ENCODE assay signal across 10 mouse cellular contexts in the genomic region with DNA sequence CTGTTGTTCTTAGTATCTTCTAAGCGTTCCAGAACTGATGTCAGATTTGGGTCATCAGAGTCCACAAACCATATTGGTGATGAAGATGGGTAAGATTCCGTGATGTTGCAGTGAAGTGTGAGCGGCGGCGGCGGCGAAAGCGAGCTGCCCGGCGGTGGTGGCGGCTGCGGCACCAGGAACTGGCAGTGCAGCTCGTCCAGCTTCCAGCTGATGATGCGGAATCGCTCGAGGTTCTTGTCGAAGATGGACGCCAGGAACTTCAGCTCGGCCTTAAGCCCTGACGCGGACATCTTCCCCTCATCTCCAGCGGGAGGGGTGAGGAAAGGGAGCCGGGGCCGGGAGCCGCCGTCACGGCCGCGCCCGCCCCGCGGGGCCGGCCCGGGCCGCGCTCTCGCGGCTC. TPM values are rescaled to one million over a fixed set of nuclear protein-coding genes. Genes with fewer than 3 reads are reported as not detected.
DNase-seq lines count a peak whose midpoint lies in the region; ATAC-seq and TF ChIP-seq lines count a peak whose summit lies in the region.
"Not testable (repeated sequence)": the region's sequence is repeated elsewhere in the genome, so short reads cannot be mapped to it uniquely, and the experiment has no call there.
"Had no signal": no experiment of that assay in that cellular context is flagged by ENCODE, and none has a peak within 500 bp of the region (broad histone marks: within the 10 kb centered on the region; RNA-seq: fewer than 3 reads in every experiment).

No protein-coding gene starts in this region.

- WGBS in embryonic facial prominence, embryonic 13.5 days, result under 1% methylated on average over 38 of the region's 38 CpGs
- under 1% methylated on average over 38 of the region's 38 CpGs for WGBS in hindbrain, embryonic 12.5 days
- 0% methylated on average over 38 of the region's 38 CpGs for WGBS in kidney, embryonic 15.5 days
- under 1% methylated on average over 33 of the region's 38 CpGs for WGBS in liver, postnatal 0 days (ENCODE audit: insufficient replicate concordance)
- WGBS in stomach, postnatal 0 days, result 2% methylated on average over 38 of the region's 38 CpGs

- peaks cover 27% of the 10 kb centered on the region for H3K4me1 ChIP-seq in embryonic facial prominence, embryonic 13.5 days
- peaks cover 22% of the 10 kb centered on the region for H3K4me1 ChIP-seq in hindbrain, embryonic 12.5 days
- H3K4me1 ChIP-seq in kidney, embryonic 15.5 days, result peaks cover 43% of the 10 kb centered on the region
- peaks cover 14% of the 10 kb centered on the region; the same call in 1 of the 2 replicates for H3K4me1 ChIP-seq in liver, postnatal 0 days (ENCODE audit: insufficient read depth)
- not testable (repeated sequence) for H3K4me1 ChIP-seq in stomach, postnatal 0 days (replicated peaks; ENCODE audit: control insufficient read depth, insufficient read depth)

- peak overlapping the region; percentile 56 for H3K4me2 ChIP-seq in embryonic facial prominence, embryonic 13.5 days
- H3K4me2 ChIP-seq in hindbrain, embryonic 12.5 days (replicated peaks), result peak overlapping the region; percentile 57
- peak overlapping the region; percentile 67 for H3K4me2 ChIP-seq in kidney, embryonic 15.5 days
- H3K4me2 ChIP-seq in liver, postnatal 0 days (ENCODE audit: low read depth, low read length), result not testable (repeated sequence)
- H3K4me2 ChIP-seq in stomach, postnatal 0 days (replicated peaks; ENCODE audit: low read depth), result peak overlapping the region; percentile 40; the same call in 1 of the 2 replicates

- not testable (repeated sequence) for TF ChIP-seq EP300 in liver, postnatal 0 days (IDR thresholded peaks at IDR 0.05; ENCODE audit: low read depth); stomach, postnatal 0 days (optimal IDR thresholded peaks at IDR 0.05)

- H3K27ac ChIP-seq in embryonic facial prominence, embryonic 13.5 days; hindbrain, embryonic 12.5 days; kidney, embryonic 15.5 days; liver, postnatal 0 days (ENCODE audit: low read depth); stomach, postnatal 0 days (replicated peaks): not testable (repeated sequence)

- H3K36me3 ChIP-seq in embryonic facial prominence, embryonic 13.5 days; hindbrain, embryonic 12.5 days; kidney, embryonic 15.5 days; liver, postnatal 0 days (replicated peaks; ENCODE audit: insufficient read depth, low read length); stomach, postnatal 0 days (ENCODE audit: control insufficient read depth, insufficient read depth, low read length): not testable (repeated sequence)

- H3K9ac ChIP-seq in embryonic facial prominence, embryonic 13.5 days, result 0 out of 2 replicates have a peak overlapping the region, but pooled peaks have one; percentile 36
- not testable (repeated sequence) for H3K9ac ChIP-seq in hindbrain, embryonic 12.5 days; kidney, embryonic 15.5 days; liver, postnatal 0 days (replicated peaks); stomach, postnatal 0 days (ENCODE audit: low read length)

- DNase-seq in Muller cell, postnatal 12 days (ENCODE audit: inconsistent ontology term), result peak; percentile 34
- DNase-seq in heart, adult 11 months, result peak; percentile 61
- DNase-seq in liver, postnatal 0 days, result peak; percentile 22
- peak; percentile 65 for DNase-seq in neural tube, embryonic 10.5 days (ENCODE audit: extremely low spot score, low spot score)
- DNase-seq in stomach, postnatal 0 days (ENCODE audit: low spot score), result not testable (repeated sequence)

- peaks cover 86% of the 10 kb centered on the region for H3K27me3 ChIP-seq in embryonic facial prominence, embryonic 13.5 days
- H3K27me3 ChIP-seq in hindbrain, embryonic 12.5 days, result peaks cover 76% of the 10 kb centered on the region
- peaks cover 91% of the 10 kb centered on the region for H3K27me3 ChIP-seq in kidney, embryonic 15.5 days
- peaks cover 82% of the 10 kb centered on the region for H3K27me3 ChIP-seq in liver, postnatal 0 days (ENCODE audit: insufficient read depth, low read length)
- peaks cover 19% of the 10 kb centered on the region; the same call in 1 of the 2 replicates for H3K27me3 ChIP-seq in stomach, postnatal 0 days (ENCODE audit: control insufficient read depth, insufficient read depth, low read length)

- not testable (repeated sequence) for H3K9me3 ChIP-seq in embryonic facial prominence, embryonic 13.5 days; hindbrain, embryonic 12.5 days (replicated peaks); kidney, embryonic 15.5 days (replicated peaks); liver, postnatal 0 days (ENCODE audit: low read length); stomach, postnatal 0 days (ENCODE audit: control insufficient read depth, low read length)

- H3K4me3 ChIP-seq in embryonic facial prominence, embryonic 13.5 days, result peak overlapping the region; percentile 31
- H3K4me3 ChIP-seq in hindbrain, embryonic 12.5 days, result peak overlapping the region; percentile 32
- H3K4me3 ChIP-seq in kidney, embryonic 15.5 days (replicated peaks), result peak overlapping the region; percentile 41
- not testable (repeated sequence) for H3K4me3 ChIP-seq in liver, postnatal 0 days (ENCODE audit: low read depth, low read length)
- peak overlapping the region; percentile 28 for H3K4me3 ChIP-seq in stomach, postnatal 0 days (ENCODE audit: low read depth, low read length)

- ATAC-seq in embryonic facial prominence, embryonic 13.5 days (ENCODE audit: insufficient number of reproducible peaks, insufficient read depth, low FRiP score, low TSS enrichment, low read depth); hindbrain, embryonic 12.5 days (ENCODE audit: low FRiP score); kidney, embryonic 15.5 days (replicated peaks; ENCODE audit: low FRiP score); liver, postnatal 0 days; stomach, postnatal 0 days (ENCODE audit: low FRiP score, low TSS enrichment): not testable (repeated sequence)

- TF ChIP-seq CTCF in liver, postnatal 0 days (IDR thresholded peaks at IDR 0.05; ENCODE audit: low read depth); stomach, postnatal 0 days (IDR thresholded peaks at IDR 0.05; ENCODE audit: low read depth): not testable (repeated sequence)

RNA-seq across cellular contexts. Expression of a gene that starts 4.2 kb away (rescaled TPM):
- polyA plus RNA-seq in embryonic facial prominence, embryonic 13.5 days (2015; fragmentation: Nextera tagmentation; extraction: Ambion mirVana), result 5.8 and 6.6 TPM in 2 replicates
- polyA plus RNA-seq in hindbrain, embryonic 12.5 days (2016; fragmentation: Nextera tagmentation; extraction: Ambion mirVana), result 6.1 and 6.8 TPM in 2 replicates
- polyA plus RNA-seq in kidney, embryonic 15.5 days (2015; fragmentation: Nextera tagmentation; extraction: Ambion mirVana), result 11.7 and 12.7 TPM in 2 replicates
- 2.1 and 2.8 TPM in 2 replicates for polyA plus RNA-seq in liver, postnatal 0 days (2015; fragmentation: Nextera tagmentation; extraction: Ambion mirVana)
- 5.3 and 6.0 TPM in 2 replicates for polyA plus RNA-seq in stomach, postnatal 0 days (2015; fragmentation: Nextera tagmentation; extraction: Ambion mirVana)
- polyA plus RNA-seq: activated CD4-positive, CD25-positive, alpha-beta regulatory T cell, adult 4 months had no signal

RNA-seq across cellular contexts. Expression of a gene that starts 4.3 kb away (rescaled TPM):
- polyA plus RNA-seq in embryonic facial prominence, embryonic 13.5 days (2015; fragmentation: Nextera tagmentation; extraction: Ambion mirVana), result 0.37 and 1.3 TPM in 2 replicates
- 0.85 and 1.2 TPM in 2 replicates for polyA plus RNA-seq in hindbrain, embryonic 12.5 days (2016; fragmentation: Nextera tagmentation; extraction: Ambion mirVana)
- polyA plus RNA-seq in kidney, embryonic 15.5 days (2015; fragmentation: Nextera tagmentation; extraction: Ambion mirVana), result 1.1 and 1.2 TPM in 2 replicates
- polyA plus RNA-seq in liver, postnatal 0 days (2015; fragmentation: Nextera tagmentation; extraction: Ambion mirVana), result not detected in 2 replicates
- 0.36 and 0.51 TPM in 2 replicates for polyA plus RNA-seq in stomach, postnatal 0 days (2015; fragmentation: Nextera tagmentation; extraction: Ambion mirVana)
- polyA plus RNA-seq: thymus, adult 2 months had no signal

RNA-seq across cellular contexts. Expression of a gene that starts 5.1 kb away (rescaled TPM):
- polyA plus RNA-seq in embryonic facial prominence, embryonic 13.5 days (2015; fragmentation: Nextera tagmentation; extraction: Ambion mirVana), result 18.9 and 20.0 TPM in 2 replicates
- polyA plus RNA-seq in hindbrain, embryonic 12.5 days (2016; fragmentation: Nextera tagmentation; extraction: Ambion mirVana), result 13.5 and 15.6 TPM in 2 replicates
- 21.6 and 29.6 TPM in 2 replicates for polyA plus RNA-seq in kidney, embryonic 15.5 days (2015; fragmentation: Nextera tagmentation; extraction: Ambion mirVana)
- polyA plus RNA-seq in liver, postnatal 0 days (2015; fragmentation: Nextera tagmentation; extraction: Ambion mirVana), result 6.8 and 8.2 TPM in 2 replicates
- 12.9 and 16.2 TPM in 2 replicates for polyA plus RNA-seq in stomach, postnatal 0 days (2015; fragmentation: Nextera tagmentation; extraction: Ambion mirVana)
